Mouse (Mus musculus) erythroblast, embryonic 14.5 days (primary cell): ENCODE data around the gene Col15a1.

ENCODE experiments used
- GATA1 ChIP-seq: IDR thresholded peaks from 2 replicates; pipeline ENCODE4 v1.6.1; 2012; ENCODE audit warnings: low read length, inconsistent platforms, mixed read lengths
- TAL1 ChIP-seq: IDR thresholded peaks from 3 replicates; pipeline ENCODE4 v1.6.1; 2012; ENCODE audit warnings: low read length, inconsistent platforms, mixed read lengths

- TF ChIP-seq TAL1 (no peak), GATA1 (no peak)
These were observed 25.4 kb downstream of the Col15a1 start for GRCm38 (mm10) chr4:47233192-47233835.
